Mouse (Mus musculus): ENCODE data around the gene Prmt8.

The Prmt8 gene

DNA sequence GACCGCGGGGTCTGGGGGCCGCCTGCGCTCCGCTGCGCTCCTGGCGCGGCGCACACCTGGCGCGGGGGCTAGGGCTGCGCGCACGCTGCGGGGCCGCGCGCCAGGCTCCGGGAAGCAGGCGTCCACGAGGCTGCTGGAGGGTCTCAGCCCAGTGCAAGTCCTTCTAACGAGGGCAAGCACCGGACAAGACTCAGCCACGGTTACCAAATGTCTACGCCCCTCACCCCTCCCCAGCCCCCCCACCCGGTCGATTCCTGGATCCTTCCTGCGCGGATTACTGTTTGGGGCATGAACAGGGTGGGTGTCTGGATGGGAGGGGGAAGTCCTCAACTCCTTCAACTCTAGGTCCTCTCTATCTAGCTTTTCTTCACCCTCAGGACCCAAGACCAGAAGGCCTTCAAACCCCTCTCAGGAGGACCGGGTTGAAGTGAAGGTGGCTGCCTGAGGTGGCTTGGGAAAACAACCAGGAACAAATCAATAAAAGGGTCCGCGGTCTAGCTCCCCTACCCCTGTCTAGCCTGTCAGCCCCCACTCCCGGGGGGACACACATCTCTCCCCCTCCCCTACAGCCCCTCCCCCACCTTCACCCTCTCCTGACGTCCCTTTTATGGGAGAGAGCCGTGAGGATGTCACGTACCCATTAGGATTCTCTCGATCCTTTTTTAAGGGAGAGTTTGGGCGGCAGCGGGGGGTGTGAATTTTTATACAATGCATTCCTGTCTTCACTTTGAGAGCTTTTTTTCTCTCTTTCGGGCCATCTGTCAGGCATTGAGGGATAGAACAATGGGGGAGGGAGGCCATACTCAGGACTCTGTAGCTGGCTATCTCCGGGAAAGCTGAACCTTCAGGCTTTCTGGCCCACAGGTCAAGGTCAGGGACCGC is at the start of gene Prmt8:
TSS of gene Prmt8 (minus strand) at position 198 of the 882 bp plus-strand sequence.
- no peak for DNase-seq

DNA sequence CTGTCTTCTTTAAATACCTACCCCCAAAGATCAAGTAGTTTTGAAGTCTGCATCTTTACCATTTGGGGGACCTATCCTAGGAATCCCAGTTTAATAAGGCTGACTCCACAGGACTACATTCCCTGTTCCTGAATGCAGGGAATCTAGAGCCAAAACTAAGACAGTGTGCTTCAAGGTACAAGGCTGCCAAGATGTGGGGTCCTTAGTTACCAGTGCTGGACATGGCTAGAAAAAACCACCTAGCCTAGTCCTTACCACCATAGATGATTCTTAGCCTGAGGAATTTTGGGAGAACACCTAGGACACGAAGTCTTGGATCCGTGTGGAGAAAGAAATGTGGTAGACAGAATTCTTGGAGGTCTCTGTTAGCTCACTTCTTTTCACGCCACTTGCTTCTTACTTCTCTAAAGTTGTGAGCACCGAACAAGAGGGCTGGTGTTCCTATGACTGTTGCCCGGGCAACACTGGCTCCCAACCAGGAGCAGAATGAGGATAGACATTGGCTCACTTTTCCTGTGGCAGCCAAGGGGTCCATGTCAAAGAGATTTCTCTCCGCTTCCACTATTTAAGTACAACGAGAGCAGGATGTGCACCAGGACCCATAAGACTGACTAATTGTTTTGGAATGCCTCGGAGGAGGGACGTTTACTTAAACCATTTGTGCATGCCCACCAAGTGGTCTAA is 33.9 kb upstream of the Prmt8 start:
- no peak for DNase-seq

DNA sequence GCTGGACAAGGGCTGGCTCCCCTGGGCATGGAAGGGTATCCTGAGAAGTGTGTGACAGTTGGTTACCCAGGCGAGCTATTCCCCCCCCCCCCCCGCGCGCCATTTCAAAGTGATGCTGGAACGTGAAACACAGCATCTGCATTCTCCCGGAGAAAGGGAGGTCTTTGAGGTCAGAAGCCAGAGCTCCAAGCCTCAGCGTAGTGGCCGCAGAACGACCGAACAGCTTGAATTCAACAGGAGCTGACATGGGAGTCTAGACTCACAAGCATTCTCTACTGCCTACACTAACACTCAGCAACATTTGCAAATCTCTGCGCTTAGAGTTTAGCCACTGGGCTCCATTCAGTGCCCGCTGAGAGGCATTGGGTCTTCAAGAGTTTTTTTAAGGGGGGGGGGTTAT is 32.9 kb upstream of the Prmt8 start:
- DNase-seq = no peak

DNA sequence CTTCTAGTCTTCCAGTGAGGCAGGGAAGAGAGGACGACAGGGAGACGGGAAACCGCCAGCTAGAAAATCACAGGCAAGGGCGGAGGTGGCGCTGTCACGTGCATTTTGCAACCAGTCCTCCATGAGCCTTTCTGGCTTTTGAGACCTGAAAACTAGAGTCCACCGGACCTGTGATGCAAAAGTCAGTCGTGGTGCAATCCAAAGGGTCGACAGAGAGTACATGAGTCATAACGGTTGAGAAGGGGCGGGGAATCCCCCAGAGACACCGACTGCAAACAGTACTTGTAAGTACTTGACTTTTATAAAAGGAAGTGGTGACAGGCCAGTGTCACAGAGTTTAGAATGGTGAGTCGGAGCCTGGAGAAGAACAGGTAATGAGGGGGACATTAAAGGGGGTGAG is 20.8 kb upstream of the Prmt8 start:
- no peak for DNase-seq

DNA sequence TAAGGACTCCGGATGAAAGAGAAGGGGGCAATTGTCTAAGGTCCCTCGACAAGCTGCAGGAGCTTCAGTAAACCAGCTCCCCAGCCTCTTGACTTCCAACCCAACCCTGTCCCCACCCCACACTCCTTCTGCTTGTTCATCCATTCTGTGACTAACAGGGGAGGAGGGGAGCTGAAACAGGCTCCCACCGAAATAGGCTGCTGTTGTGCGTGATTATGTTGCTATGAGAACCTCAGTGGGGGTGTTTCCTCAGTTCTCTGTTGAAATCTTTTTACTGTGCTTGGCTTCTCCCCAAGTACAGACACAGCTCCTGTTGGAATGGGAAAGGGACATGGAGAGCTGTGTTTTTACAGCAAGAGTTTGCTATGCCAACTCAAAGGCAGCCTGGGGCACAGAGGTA is 1.5 kb upstream of the Prmt8 start:
- no peak for DNase-seq

DNA sequence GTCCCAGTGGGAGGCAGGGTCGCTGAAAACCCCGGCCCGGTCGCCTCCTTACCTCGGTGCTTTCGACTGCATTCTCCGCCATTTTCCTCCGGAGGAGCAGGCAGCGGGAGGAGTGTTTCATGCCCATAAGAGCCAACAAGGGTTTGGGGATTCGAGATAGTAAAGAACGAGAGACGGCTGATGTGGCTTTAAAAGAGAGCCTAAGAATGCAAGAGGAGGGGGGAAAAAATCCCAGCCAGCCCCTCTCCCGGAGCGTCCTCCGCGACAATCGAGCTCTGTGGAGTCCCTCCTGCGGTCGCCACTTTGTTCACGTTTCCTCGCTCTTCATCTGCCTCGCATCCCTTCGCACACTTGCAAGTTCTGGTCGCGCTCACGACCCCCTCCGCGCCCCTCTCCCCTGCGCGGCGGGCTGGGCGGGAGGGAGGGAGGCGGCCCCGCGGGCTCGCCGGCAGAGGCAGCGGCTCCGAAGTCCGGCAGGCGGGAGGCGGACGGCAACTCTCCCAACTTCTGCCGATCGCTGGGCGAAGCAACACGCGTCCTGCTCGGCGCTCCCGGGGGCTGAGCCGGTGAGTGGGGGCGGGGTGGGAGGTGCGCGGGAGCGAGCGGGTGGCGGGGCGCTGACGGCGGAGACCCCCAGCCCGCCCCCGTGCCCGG is 524 bp downstream of the Prmt8 start:
- DNase-seq = no peak

DNA sequence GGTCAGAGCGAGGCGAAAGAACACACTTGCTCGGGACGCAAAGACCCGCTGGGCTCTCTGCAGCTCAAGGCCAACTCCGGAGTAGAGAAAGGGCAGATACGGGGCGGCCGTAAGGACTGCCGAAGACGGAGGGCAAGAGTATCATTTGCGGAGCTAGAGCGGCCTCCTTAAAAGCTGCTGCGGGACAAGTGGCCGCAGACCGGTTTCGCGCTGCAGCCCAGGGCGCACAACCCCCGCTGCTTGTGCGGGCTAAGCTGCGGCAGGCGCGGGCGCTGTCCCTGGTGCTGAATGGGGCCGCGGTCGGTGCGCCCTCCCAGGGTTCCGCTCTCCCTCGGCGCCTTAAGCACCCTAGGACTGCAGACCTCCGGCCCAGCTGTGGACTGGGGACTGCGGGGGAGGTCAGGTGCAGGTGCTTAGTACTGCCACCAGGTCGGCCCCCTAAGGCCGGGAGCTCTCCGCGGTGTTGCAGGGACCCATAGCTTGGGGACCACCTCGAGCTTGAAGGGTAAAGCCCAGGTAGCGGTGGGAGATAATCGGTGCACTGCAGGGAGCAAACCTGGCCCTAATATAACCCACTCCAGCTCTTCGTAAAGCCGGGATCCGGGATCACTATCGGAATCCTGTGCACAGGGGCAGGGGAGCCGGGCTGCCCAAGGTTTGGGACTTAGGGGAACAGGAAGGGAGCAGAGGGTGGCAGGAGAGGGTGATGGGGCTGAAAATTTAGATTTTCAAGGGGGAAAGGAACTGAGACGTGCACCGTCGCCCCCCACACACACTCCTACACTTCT is 1.4 kb downstream of the Prmt8 start:
- DNase-seq = peak; percentile 46

DNA sequence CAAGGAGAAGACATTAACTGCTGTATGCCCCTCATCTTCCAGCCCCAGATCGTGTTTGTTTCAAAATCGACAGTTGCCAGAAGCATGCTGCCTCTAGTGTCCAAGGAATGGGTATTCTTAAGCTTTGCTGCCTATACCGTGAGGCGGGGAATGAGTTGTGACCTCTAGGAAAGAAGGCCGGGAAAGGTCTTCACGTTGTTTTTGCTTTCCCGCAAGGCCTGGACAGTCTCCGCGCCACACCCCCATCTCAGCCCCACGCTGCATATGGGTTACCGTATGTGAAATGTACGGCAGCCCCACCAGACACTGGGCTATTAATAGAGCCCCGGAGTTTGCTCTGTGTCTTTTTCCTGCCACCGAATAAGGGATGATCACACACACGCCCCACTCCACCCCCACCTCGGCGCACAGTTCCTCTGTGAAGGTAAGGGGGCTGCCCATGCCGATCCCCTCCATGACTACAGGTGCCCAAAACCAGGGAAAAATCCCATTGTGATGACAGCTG is 2.0 kb downstream of the Prmt8 start:
- DNase-seq = no peak

DNA sequence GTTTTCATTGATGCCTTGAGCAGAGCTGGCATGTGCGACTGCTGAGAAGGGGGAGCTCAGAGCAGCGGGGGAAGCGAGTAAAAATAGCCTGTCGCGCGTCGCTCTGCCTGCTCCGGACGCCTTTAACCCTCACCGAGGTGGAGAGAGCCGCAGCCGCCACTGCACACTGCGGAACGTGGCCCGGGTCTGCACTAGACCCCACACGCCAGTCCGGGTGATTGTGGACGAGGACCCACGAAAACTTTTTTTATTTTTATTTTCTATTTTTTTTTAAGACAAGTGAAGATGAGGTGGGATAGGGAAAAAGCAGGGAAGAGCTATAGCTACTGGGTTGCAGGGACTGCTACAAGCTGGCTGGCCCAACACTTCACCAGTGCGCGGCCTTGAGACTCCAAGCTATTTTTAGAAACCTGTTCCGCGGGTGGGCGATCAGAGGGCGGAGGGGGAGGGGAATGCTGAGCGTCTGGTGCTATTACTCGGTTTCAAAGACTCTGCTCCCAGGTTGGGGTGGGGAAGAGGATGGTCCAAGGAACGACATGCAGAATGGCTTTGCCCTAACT is 2.6 kb downstream of the Prmt8 start:
- DNase-seq = no peak

DNA sequence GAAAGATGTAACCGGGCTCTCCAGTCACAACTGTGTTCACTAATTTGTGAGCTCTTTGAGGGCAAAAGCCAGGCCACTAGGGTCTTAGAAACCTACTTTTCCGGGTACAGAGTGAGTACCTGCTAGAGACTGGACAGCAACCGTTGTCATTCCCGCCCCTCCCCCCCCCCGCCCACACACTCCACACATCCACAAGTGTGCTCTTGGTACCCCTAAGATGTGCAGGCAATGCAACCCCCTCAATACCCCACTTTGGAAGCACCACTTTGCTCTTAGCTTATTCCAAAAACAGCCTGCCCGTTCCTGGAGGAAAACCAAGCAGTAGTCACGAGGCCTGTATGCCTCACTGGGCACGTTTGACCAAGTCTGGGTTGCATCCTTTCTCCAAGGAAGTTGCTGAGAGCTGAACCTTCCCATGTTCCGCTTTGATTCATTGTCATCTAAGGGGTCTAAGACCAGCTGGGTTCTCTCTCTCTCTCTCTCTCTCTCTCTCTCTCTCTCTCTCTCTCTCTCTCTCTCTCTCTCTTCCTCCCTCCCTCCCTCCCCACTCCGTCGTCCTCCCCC is 3.1 kb downstream of the Prmt8 start:
- DNase-seq = no peak

DNA sequence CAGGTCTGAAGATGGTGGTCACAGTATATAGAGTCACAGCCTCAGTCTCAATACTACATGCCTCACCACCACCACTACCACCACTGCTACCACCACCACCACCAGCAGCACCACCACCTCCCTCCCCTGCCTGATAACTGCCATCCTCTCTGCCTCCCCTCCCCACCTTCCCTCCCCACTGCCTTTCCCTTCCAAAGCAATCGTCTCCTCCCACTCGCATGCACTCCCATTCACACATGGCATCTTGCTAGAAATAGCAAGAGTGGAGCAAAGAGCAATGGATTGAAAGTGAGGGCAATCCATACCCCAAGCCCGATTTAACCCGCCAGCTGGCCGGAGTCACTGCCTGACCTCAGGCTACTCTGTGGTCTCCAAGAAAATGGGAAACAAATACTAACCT is 3.7 kb downstream of the Prmt8 start:
- DNase-seq = no peak

DNA sequence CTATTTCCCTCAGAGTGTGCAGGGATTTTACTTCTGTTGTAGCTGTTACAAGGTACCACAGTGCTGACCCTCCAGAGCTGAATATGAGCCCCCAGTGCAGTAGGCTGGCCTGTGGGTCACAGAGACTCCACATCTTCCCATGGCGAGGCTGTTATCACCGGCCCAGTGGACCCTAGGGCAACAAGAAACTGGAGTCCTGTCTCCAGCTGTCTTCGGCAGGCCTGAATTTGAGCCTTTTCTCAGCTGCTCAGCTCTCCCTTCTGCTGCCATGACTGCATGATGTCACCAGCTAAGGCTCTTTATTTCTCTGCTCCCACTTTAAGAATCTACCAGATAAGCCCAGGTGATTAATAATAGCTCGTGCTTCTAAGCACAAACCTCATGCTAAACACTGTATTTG is 11.0 kb downstream of the Prmt8 start:
- no peak for DNase-seq

DNA sequence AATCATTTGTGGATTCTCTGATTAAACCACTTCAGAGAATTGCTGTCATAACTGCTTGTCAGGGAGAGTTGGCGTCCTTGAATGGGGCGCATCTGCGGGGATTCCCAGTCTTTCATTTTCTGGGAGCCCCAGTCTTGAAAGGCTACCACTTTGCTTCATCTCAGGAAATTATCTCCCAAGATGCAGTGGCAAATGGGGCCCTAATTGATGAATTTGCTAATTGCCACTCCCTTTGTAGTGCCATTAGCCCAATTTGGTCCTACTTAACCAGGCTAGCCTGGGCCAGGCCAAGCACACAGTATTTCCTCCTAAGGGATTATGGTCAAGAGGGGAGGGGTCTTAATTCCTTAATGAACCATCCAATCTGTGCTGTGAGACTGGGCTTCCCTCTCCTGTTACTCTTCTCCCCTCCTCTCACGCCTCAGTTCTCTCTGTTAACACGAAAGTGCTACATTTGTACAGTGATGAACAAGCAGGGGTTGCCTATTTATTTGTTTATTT is 11.6 kb downstream of the Prmt8 start:
- no peak for DNase-seq

DNA sequence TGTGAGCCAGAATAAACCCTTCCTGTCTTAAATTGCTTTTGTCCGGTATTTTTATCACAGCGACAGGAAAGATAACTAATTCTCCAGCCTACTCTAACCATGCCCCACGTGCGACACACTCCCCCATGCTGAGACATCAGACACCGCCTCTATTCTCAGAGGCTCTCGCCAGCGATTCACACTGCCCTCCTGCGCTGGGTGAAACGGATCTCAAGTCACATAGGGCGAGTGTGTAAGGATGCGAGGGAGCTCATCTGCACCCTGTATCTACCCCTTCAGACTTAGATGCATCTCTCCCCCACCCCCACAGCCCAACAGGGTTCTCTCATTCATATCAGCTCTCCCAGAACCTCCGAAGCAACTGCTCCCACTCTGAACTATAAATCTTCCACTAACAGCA is 12.4 kb downstream of the Prmt8 start:
- no peak for DNase-seq

DNA sequence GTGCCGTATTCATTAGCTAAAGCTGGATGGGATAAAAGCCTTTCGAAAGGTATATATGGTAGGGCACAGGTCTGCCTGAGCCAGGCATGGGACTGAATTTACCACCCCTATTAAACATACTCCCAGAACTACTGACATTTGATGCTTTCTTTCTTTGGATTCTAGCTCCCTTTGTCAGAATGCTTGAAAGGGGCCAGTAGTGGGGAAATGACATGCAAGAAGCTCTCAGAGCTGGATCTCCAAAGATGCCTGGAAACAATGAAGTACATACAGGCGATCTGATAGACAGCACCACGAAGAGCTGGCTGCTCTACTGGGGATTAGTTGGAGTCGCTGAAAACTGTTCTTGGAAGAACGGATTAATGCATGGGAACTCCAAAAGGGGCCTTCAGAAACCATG is 16.0 kb downstream of the Prmt8 start:
- DNase-seq = no peak

DNA sequence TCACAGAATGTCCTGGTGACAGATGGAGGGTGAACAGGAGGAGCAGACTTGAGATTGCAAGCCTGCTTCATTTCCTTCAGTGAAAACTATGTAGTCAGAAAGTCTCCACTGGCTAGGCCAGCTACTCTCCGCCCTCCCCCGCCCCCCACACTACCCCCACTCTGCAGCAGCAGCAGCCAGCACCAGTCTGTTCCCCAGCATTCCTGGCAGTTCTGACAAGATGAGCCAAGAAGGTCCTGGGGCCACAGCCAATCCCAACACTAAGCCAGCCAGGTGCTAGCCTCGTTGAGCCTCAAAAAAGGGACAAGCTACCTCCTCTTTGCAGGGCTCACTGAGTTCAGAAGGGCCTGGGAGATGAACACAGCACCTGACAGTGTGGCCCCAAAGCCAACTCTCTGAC is 16.6 kb downstream of the Prmt8 start:
- DNase-seq = no peak

DNA sequence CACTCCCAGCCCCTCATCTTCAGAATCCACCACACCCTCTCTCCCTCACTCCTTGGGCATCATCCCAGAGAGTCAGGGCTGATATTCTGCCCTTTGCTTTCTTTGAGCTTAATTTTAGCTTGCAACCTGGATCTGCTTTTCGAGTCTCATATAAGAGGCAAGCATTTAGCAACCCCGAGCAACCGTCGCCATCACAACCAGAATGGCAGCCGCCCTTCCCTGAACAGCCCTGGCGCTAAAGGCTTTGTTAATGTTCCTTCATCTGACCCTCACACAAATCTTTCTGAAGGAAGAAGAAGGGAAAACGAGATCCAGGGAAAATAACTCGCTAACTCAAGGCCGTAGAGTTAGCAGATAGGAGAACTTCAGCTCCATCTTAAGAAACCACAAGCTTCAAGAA is 17.8 kb downstream of the Prmt8 start:
- no peak for DNase-seq

DNA sequence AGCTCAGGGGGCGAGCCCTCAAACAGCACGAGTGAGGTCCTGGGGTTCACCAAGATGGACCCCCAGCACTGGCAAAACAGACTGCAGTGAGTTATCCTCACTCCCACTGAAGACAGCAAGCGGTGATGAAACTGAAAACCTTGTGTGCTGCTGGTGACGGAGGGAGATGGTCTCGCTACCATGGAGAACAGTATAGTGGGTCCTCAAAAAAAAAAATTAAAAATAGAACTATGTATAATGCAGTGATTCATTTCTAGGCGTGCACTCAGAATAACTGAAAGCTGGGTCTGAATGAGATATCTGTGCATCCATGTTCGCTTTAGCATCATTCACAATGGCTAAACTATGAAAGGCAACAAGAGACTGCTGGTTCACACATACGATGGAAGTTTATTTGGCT is 20.5 kb downstream of the Prmt8 start:
- no peak for DNase-seq

DNA sequence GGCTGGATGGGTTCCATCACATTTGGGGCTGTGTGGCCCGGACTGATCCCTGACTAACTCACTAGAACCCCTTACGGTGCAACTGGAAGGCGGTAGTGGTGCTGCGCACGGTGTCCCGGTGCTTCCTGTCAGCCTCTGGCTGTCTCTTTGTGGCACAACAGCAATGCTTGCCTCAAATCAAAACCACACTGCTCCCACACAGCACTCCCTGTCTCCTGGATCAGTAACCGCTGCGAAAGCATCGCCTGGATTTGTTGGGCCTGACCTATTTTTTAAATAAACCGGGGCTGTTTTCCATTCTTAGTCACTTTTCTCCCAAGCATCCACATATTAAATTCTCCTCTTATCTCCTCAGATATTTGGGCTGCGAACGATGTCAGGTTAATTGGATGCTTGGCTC is 27.0 kb downstream of the Prmt8 start:
- no peak for DNase-seq

DNA sequence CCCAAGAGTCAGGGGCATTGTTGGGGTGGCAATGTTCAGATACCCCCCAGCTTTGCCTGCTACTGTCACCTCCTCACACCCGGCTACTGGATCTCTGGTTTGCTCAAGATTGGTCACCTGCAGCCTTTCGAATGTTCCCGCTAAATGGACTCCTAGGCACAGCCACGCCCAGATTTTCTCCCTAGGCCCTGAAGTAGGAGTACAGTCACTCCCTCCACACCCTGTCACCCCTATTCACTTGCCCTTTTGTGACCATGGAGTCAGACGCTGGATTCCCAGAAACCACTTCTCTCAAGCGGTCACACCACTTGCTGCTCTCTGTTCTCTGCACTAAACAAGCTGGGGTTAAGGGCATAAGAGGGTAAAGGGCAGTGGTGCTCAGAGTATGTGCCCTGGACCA is 28.1 kb downstream of the Prmt8 start:
- no peak for DNase-seq

DNA sequence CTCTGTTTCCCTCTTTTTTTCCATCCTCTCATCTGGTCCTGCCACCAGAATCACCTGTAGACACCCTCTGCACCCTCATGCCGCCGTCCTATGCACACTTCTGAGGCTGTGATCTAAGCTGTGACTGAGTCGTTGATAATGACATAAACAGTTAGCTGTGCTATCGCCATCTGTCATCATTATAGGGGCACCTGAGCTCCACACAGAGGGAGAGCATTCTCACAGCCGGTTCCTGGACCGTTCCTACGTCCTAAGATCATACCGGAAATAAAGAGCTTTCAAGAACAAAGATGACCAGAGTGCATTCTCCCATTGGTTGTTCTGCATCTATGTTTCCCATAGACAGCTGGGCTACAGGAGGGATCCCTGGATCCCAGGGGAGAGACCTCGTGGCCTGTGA is 28.6 kb downstream of the Prmt8 start:
- no peak for DNase-seq

DNA sequence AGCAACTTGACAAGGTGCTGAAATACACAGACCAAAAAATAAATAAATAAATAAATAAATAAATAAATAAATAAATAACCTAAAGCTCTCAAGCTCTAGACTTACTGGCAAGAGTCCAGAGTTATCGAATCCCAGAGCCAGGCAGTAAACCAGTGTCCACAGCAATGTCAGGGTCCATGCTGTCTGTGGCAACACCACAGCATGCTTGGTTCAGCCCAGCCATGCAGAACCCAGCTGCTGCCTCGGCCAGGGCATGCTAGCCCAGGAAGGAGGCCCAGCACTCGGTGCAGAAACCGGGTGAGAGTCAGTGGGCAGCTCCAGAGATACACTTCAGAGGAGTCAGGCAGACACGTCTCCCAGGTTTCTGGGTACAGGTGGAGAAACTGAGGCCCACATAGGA is 29.4 kb downstream of the Prmt8 start:
- no peak for DNase-seq

All from thymus, postnatal 14 days (tissue).